Mouse (Mus musculus) retina, postnatal 7 days (tissue): ENCODE measurements around the gene Slc1a7.

Source experiments
- DNase-seq: peaks from one replicate; pipeline ENCODE4 v3.0.0-alpha.2; 2012; ENCODE audit warnings: low read depth, low spot score

Slc1a7 gene

GRCm38 (mm10) chr4:107967966-107968682 lies at the start of gene Slc1a7:
TSS of gene Slc1a7 (plus strand) at chr4:107968332.
- peak; percentile 72 for DNase-seq

GRCm38 (mm10) chr4:107920336-107920735 lies 47.8 kb upstream of the Slc1a7 start:
- DNase-seq, result no peak

GRCm38 (mm10) chr4:107921152-107921695 lies 46.9 kb upstream of the Slc1a7 start:
- no peak for DNase-seq

GRCm38 (mm10) chr4:107921952-107922351 lies 46.2 kb upstream of the Slc1a7 start:
- DNase-seq, result no peak

- peak; percentile 88 for DNase-seq
These were observed 44.9 kb upstream of the Slc1a7 start, which contains the start of gene Cpt2 for GRCm38 (mm10) chr4:107923145-107923802. TSS of gene Cpt2 (minus strand) at chr4:107923610.

GRCm38 (mm10) chr4:107923803-107924194 lies 44.3 kb upstream of the Slc1a7 start:
- no peak for DNase-seq

GRCm38 (mm10) chr4:107928269-107928668 lies 39.9 kb upstream of the Slc1a7 start:
- DNase-seq, result no peak

GRCm38 (mm10) chr4:107928726-107929125 lies 39.4 kb upstream of the Slc1a7 start:
- no peak for DNase-seq

- DNase-seq, result no peak
These were observed 36.7 kb upstream of the Slc1a7 start for GRCm38 (mm10) chr4:107931453-107931852.

- DNase-seq, result no peak
These were observed 34.9 kb upstream of the Slc1a7 start for GRCm38 (mm10) chr4:107933239-107933638.

- DNase-seq, result no peak
These were observed 32.9 kb upstream of the Slc1a7 start for GRCm38 (mm10) chr4:107935254-107935653.

GRCm38 (mm10) chr4:107937338-107937737 lies 30.8 kb upstream of the Slc1a7 start:
- DNase-seq, result peak; percentile 56

- DNase-seq, result no peak
These were observed 30.0 kb upstream of the Slc1a7 start for GRCm38 (mm10) chr4:107938124-107938523.

GRCm38 (mm10) chr4:107942741-107943140 lies 25.4 kb upstream of the Slc1a7 start:
- DNase-seq, result no peak

- no peak for DNase-seq
These were observed 24.0 kb upstream of the Slc1a7 start for GRCm38 (mm10) chr4:107944141-107944540.

GRCm38 (mm10) chr4:107949918-107950317 lies 18.2 kb upstream of the Slc1a7 start:
- DNase-seq, result no peak

GRCm38 (mm10) chr4:107952845-107953244 lies 15.3 kb upstream of the Slc1a7 start:
- no peak for DNase-seq

GRCm38 (mm10) chr4:107955691-107956090 lies 12.4 kb upstream of the Slc1a7 start:
- DNase-seq, result no peak

GRCm38 (mm10) chr4:107958487-107958886 lies 9.6 kb upstream of the Slc1a7 start:
- DNase-seq, result no peak

- no peak for DNase-seq
These were observed 5.9 kb upstream of the Slc1a7 start for GRCm38 (mm10) chr4:107962044-107962732.

- DNase-seq, result no peak
These were observed 5.3 kb upstream of the Slc1a7 start for GRCm38 (mm10) chr4:107962792-107963191.

- no peak for DNase-seq
These were observed 1.6 kb upstream of the Slc1a7 start for GRCm38 (mm10) chr4:107966416-107967109.
